Mouse (Mus musculus) R1 (cell line): ENCODE results near the gene 6030452D12Rik.

Experiments
- DNase-seq: peaks from one replicate; pipeline ENCODE4 v3.0.0-alpha.2; 2018; ENCODE audit warnings: low read depth, low spot score

The 6030452D12Rik gene

DNA sequence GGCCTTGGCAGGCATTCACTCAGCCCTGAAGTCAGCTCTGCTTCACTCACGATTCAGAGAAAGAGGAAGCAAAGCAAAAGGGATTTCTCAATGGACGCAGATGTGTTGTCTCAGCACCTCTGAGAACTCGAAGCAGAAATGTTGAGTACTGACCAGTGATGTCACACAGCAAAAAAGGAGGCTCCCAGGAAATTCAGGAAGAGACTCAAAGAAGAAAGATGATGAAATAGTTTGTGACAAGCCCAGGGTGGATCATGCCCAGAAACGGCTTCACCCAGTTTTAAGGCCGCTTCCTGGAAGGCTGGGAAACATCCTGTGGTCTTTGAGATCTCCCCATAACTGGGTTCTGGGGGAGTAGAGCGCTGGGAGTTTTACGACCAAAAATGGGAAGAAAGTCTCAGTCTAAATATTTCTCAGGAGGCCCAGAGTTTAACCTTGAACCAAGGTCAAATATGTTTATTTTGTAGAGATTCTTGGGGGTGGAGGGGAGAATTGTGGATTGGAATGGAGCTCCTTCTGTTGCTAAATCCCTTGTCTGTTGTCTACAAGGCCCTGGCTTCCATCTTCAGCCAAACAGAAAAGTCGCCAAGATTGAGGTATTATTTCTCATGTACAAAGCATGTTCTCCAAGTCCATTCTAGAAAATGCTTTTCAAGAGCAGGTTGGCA is at the start of gene 6030452D12Rik:
6030452D12Rik (plus strand) TSS at position 505 of the 668 bp plus-strand sequence.
- no peak for DNase-seq

DNA sequence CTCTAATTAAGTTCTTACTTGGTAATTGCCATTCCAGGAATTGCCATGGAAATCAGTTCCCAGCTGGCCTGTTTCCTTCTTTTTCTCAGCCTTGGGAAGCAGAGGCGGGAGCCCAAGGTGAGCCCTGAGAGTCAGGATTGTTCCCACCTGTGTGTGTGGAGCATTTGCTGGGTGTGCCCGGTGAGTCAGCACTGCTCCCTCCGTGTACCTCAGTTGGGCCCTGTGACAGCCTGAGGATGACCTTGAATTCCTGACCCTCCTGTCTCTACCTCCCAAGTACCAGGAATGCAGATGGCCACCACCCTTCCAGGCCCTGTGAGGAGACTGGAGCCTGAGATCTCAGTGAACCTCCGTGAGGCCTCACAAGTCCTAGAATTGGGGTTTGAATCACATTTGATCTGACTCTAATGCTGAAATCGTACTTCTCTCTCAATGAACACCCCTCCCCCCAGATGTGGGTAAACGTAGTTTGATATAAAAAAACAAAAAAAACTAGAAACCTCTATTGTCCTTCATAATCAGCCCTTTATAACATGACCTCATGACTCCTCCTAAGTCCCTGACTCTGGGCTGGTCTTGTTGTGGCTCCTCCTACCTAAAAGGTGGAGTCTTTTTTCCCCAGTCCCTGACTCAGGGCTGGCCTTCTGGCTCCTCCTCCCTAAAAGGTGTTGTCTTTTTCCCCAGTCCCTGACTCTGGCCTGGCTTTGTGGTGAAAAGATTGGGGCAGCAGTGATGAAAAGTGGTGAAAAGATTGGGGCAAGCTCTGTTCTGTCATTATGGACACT is 48.8 kb upstream of the 6030452D12Rik start:
- peak; percentile 97 for DNase-seq

DNA sequence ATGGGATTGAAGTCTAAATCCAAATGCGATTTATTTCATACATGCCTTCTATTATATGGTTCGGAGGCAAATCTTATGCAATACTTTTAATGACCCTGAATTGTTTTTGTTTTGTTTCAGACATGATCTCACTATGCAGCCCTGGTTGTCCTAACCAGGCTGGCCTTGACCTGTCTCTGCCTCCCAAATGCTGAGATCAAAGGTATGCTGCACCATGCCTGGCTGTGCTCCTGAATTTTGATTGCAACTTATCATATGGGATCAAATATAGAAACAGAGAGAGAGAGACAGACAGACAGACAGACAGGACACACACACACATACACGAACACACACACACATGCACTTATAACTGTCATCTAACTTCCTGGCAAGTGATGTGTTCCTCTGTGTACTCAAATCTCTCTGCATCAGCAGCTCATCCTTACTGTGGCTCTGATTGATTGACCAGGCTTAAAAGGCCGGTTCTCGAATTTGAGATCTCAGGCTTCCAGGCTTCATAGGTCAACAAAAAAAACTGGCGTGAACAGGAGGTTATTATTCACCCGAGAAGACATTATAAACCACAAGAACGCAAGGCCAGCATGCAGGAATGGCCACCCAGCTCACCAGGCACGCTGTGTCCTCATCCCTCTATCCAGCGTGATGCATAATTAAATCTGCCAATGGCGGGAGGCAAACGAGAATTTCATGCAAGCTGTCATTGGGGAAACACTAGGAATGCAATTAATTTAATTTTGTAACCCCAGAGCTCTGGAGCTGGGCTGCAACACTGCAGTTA is 47.4 kb upstream of the 6030452D12Rik start:
- DNase-seq, result no peak

DNA sequence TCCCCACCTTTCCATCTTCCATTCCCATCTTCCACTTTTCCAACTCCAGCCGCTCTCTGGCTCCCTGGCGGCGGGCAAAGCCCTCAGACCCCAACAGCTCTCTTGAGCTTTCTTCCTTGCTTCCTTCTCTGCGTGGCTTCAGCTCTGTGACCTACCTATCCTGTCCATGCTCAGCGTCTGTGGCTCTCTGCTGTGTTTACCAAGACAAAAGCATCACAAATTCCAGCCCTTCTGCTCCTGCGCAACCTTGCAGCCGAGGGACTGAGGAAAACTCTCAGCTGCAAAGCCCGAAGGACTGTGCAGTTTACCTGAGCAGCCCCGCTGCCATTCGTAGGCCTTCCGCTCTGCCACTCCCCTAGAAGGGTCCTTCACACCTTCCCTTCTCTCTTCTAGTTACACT is 46.3 kb upstream of the 6030452D12Rik start:
- peak; percentile 86 for DNase-seq

DNA sequence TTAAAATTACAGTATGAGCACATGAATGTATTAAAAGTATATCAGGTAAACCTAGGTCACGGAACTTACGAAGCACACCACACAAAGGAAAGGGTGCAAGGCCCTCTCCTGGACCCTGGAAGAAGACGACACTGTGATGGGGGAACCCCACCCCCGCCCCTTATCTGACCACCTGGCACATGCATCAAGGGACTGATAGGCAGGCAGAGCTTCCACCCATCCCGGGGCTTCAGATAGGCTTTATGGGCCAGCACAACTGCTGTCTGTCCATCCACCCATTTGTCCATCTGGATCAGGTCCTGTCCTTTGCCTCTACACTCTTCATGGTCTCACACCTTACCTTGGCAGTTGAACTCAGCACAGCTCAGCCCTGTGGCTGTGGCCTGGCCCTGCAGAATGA is 38.2 kb upstream of the 6030452D12Rik start:
- DNase-seq, result no peak

DNA sequence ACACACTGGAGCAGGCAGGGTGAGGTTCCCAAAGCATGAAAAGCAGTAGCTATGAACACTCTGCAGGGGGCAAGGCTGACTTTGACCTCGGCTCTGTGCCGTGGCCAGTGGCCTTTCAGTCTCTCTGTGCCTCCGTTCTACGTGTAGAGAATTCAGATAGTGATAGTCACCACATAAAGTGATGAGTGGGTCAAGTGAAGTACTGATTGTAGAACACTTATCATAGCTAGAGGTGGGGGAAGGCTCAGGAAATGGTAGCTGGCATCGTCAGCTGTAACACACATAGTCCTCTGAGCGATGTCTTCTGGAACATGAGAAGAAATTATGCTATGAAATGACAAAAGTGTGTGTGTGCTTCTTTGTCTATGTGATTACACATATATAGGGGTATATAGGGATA is 36.5 kb upstream of the 6030452D12Rik start:
- DNase-seq, result no peak

DNA sequence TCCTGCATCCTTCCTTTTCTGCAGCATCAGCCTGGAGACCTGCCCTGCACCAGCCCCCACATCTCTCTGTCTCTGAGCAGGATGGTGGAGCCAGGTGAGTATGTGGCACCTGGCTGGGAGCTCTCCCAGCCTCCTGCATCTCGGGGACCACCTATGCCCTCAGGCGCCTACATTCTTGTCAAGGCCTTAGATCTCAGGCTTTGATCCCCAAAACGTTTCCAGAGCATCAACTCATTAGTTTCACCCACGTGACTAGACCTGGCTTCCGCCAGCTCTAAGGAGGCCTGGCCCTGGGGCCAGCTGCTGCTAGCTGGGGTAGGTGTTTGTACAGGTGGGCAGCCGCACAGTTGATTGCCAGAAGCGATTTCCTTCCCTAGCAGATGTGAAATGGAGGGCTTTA is 30.8 kb upstream of the 6030452D12Rik start:
- no peak for DNase-seq

DNA sequence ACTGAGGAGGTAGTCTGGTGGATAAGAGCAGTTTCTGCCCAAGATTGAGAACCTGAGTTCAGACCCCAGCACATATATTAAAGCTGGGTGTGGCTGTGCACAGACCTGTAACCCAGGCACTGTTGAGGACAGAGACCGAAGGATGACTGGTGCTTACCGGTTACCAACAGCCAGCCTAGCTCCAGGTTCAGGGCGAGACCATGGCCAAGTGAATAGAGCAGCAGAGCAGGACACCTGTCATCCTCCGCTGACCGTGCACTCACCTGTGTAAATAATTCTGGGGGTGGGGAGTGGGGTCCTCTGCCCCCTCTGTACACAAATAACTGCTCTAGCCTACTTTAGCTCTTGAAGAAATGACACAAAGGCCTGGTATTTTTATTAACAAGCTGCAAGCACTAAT is 26.3 kb upstream of the 6030452D12Rik start:
- no peak for DNase-seq

DNA sequence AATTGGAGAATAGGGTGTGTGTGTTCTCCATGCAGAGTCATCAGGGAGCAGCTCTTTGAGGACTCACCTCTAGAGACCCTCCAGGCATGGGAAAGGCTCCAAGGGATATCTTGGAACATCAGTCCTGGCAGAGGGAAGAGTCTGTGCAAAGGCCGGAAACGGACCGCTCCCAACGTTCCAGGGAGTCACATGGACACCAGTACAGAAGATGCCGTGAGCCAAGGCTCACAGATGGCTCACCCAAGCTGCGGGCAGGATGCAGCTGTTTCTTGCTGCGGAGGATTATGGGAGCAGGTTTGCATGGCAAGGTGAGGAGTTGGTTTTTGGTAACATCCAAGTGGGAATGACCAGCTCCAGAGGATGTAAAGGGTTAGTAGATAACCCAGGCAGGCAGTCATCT is 3.9 kb downstream of the 6030452D12Rik start:
- no peak for DNase-seq

DNA sequence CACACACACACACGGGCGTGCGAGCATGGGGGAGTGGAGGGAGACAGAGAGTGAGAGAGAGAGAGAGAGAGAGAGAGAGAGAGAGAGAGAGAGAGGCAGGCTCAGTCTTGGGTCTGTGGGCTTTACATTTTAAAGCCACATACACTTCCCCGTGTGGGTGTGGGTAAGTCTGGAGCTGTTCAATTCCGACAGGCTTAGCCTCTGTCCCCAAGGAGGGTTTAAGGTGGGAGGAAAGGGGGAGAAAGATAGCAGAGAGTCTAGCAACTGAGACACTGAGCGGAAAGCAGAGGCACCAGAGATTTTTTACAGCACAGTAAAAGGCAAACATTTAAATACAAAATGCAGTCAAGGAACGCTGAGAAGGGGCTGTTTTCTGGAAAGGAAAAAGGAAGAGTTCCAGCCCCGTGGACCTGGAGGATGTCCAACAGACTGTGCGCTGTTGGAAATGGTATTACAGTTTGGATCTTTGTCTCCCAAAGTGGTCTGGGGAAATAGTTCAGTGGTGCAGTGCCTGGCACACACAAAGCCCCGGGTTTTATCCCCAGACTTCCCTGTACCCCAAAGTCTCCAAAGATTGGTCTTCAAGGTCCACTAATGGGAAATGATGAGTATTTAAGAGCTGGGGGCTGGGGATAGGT is 5.1 kb downstream of the 6030452D12Rik start:
- no peak for DNase-seq

DNA sequence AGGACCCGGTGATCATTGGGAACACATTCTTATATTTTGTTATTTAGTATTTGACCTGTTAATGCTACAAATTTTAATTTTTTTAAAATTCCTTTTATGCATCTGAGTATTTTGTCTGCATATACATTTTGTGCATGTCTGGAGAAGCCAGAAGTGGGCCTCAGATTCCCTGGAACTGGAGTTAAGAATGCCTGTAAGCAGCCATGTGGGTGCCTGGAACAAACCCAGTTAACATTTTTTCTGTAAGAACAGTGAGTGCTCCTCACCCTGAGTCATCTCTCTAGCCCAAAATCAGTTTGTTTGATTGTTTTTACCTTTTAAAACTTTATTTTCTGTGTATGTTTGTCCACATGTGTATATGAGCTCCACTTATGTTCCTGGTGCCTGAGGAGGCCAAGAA is 5.8 kb downstream of the 6030452D12Rik start:
- DNase-seq, result no peak

DNA sequence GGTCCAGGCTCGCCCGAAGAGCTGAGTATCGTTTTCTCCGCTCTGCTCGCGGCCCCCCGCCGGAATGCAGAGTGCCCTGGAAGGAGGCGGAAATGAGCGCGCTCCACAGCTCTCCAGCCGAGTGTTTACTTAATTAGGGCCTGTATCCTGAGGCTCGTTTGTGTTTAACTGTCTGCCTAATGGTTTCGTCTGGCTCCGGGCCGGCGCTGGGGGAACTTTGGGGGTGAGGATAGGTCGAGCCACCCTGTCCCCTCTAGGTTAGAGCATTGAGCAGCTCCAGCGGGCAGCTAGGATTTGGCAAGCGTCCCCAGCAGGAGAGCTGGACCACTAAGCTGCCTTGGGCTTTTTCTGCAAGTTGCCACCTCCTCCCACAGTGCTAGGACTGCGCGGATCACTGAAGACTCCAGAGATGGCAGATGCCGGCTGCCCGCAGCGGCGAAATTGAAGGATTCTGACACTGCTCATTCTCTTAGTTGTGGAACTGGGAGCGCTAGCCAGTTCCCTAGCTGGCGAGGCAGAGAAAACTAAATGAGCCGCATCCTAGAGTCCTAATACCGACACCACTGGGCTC is 7.5 kb downstream of the 6030452D12Rik start:
- peak; percentile 87 for DNase-seq

DNA sequence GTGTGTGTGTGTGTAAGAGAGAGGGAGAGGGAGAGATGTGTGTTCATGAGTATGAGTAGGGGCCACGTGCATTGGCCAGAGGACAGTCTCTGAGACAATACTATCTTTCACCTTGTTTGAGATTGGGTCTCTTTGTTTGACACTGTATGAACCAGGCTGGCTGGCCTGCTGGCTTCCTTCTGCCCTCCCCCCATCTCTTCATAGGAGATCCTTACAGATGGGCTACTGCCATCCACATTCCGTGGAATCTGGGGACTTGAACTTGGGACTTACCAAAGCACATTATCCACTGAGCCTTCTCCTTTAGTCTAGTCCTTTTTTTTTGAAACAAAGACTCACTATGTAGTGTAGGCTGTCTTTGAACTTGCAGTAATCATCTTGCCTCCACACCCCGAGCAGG is 8.1 kb downstream of the 6030452D12Rik start:
- DNase-seq, result no peak

DNA sequence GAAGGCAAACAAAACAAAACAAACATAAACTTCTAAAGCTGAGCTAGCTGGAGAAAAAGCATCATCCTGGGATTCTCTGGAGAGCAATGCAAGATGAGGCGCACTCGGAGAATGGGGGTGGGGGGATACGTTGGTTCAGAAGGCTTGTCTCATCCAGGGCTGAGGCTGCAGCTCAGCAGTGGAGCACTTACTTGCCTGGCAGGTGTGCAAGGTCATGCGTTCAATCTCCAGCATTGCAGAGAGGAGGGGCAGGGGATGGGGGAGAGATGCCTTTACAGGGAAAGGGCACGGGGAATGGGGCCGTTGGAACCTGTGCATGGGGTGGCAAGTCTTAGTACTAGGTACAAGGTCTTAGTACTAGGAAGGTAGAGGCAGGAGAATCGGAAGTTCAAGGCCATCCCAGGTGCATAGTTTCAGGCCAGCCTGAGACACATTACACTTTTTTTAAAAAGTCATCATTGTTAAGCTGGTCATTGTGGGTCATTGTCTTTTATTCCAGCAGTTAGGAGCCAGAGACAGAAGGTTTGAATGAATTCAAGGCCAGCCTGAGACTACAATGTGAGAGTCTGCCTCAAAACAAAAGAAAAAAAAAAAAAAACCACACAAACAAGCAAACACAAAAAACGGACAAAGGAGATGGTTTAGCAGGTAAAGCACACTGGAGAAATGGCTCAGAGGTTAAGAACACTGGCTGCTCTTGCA is 8.9 kb downstream of the 6030452D12Rik start:
- DNase-seq, result peak; percentile 79

DNA sequence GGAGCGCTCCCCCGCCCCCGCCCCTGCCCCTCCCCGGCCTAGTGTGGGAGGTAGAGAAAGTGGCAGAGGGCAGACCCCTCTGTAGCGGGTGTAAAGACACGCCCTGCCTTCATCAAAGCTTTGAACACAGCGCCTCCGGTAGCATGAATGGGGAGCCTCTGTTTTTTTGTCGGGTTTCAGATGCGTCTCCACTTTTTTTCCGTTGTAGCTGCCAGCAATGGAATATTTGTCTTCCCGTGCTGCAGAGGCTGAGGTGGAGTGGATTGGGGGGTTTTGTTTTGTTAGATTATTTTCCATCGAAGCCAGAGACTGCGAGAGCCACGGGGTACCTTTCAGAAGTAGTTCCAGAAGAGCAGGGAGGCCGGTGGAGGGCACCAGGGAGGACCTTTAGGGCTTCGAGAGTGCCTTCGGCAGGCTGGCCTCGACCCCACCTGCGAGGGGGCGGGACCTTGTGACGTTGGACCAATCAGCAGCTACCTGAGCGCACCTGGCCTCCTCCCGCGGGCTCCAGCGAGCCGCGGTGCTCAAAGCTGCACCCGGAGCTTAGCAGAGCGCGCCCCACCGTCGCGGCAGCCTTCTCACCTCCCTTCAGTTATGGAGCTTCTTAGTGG is 10.1 kb downstream of the 6030452D12Rik start, which contains the start of gene Cdh3:
Cdh3 (plus strand) TSS at position 527 of the 611 bp plus-strand sequence.
- peak; percentile 82 for DNase-seq

DNA sequence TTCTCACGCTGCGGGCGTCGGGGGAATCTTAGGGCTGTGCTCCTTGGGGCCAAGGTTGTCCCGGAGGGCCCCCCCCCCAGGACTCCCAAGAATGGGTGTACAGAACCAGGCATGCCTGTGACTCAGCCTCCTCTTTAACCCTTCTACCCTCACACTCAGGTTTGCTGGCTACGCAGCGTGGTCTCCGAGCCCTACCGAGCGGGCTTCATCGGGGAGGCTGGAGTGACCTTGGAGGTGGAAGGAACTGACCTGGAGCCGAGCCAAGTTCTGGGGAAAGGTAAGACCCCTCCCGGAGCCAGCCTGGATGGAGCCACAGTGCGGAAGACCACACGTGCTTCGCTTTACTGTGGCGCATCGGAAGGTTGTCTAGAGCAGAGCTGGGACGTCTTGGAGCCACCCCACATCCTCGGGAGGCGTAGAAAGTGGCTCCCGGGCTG is 10.8 kb downstream of the 6030452D12Rik start:
- DNase-seq, result peak; percentile 70

DNA sequence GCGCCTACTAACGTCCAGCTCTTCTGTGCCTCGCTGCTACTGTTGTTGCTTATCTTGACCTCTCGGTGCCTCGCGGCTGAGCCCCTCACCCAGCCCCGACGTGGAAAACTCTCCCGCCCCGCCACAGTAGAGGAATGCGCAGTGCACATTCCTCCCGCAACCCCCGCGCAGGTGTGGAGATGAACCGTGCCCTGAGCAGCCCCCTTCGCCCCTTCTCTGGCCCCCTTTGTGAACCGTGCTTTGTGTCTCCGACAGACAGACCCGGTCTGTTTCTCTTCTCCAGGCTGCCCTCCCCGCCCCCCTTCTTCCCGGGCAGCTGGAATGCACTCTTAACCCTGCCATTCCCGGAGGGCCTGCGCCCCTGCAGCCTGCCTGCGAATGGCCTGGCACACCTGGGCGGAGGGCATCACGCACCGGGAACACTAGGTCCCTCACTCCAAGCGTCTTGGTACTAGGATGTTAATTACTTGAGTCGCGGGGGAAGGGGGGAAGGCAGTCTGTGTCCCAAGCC is 11.3 kb downstream of the 6030452D12Rik start:
- peak; percentile 62 for DNase-seq

DNA sequence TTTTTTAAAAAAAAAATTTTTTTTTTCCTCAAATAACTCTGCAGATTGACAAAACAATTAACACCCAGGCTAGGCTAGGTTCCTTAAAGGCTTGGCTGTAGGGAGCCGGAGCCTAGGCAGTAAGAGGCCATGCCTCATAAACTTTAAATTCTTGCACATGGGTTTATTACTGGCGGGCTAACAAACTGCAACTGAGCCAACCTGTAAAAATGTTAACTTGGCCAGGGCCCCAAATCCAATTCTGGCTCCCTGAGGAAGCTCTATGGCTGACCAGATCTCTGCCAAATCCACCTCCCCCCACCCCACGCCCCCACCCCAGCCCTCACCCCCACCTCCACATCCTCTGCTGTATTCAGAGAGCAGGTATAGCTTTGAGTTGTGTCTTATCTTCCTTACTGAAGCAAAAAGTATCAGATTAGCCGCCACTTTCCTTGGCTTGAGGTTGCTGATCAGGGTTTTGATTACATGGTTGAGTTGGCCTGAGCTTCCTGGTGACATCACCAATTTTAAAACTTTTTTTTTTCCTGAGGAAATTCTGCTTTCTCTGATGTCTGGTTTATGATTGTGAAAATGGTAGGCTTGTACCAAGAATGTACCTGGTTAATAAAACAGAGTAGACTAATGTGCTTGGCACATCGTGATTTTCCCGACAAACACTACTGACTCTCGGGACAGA is 12.3 kb downstream of the 6030452D12Rik start:
- DNase-seq, result no peak

DNA sequence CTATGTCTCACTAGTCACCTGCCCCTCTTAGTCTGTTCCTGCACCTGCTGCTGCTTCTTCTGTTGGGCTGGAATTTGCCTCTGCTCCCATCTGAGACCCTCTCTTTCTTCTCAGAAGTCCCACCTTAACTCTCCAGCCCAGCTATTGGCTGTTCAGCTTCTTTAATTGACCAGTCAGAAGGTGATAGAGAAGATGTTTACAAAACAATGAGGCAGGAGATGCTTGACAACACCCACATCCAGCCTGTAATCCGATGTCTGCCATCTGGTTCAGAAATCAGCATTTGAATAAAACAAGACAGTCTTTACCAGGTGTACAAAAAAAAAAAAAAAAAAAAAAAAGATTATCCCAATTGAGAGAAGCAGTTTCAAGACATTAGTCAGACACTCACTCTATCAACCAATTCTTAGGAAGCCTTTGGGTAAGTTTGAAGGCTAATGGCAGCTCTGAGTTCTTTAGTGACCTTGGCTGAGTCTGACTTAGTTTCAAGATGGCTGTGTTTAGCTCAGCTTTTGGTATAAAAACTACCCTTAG is 15.7 kb downstream of the 6030452D12Rik start:
- DNase-seq, result peak; percentile 95
